Mouse (Mus musculus): ENCODE measurements at regions not wholly inside any gene's neighbourhood (a gene's known extent, or its start where the extent isn't known, plus 50 kb on each side); places are given as distances from the start of the nearest gene placed in this dataset.
A peak's percentile ranks its signal among the peaks of the same experiment; 100 is the strongest.

DNA sequence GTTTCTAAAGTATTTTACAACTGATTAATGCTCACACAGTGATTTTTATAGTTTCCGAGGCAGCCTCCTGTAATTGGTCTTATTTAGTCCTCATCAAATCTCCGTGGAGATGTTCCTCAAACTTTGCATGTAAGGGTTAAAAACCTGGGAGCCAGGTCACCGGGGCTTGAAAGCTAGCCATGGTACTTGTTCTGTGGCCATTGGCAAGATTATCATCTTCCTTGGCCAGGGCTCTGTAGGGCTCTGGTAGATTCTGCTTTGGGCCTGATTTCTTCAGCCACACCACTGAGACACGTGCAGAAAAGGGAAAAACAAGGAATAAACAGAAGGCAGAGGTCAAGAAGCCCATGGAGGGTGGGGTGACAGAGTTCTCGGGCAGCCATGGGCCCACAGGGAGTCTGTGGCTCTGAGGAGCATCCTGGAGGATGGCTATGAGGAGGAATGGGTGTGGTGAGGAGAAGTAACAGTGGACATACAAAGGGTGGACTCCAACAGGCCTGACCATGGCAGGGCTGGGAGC, 50.7 kb upstream of the Eps8l3 start:
- no peak for DNase-seq

GRCm38 (mm10) chr3:107825468-107825867, 51.6 kb upstream of the Eps8l3 start:
- DNase-seq, result no peak

DNA sequence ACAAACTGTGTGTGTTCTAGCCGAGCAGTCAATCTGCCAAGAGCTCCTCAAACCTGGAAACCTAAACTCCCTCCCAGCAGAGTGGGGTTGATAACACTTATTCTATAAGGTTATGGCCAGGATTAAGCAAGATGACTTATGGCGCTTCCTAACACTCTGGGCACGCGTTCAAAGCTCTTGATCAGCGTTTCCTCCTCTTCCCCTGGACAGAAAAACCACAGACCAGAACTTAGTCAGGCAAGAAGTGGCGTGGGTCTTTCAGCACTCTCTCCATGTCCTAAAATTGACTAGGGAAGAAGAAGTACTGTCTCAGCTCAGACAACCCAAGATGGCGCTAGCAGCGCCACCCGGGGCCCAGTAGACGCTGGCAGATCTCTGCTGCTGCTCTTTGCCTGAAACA, 52.7 kb upstream of the Eps8l3 start:
- DNase-seq, result no peak

- no peak for DNase-seq
Measured at GRCm38 (mm10) chr3:107823655-107824266, 53.3 kb upstream of the Eps8l3 start.

- DNase-seq, result no peak
Measured at GRCm38 (mm10) chr3:107823177-107823576, 53.9 kb upstream of the Eps8l3 start.

- no peak for DNase-seq
Measured at GRCm38 (mm10) chr3:107822499-107822898, 54.5 kb upstream of the Eps8l3 start.

- no peak for DNase-seq
Measured at GRCm38 (mm10) chr3:107821952-107822351, 55.1 kb upstream of the Eps8l3 start.

DNA sequence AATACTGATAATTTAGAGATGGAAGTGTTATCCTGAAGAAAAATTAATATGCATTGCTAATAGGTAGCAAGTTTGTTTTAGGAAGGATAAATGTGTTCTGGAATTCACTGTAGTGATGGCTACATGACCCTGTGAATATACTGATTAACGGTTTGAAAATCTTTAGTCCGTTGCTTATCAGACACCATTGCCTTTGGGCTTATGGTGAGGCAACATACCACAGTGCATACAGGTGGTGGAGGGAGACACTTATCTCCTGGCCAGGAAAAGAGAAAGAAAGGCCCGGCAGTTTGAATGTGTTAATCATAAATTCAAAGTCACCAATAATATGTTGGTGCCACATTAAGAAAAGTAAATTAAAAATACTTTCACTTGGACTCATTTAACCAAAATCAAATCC, 57.4 kb upstream of the Eps8l3 start:
- DNase-seq, result no peak

DNA sequence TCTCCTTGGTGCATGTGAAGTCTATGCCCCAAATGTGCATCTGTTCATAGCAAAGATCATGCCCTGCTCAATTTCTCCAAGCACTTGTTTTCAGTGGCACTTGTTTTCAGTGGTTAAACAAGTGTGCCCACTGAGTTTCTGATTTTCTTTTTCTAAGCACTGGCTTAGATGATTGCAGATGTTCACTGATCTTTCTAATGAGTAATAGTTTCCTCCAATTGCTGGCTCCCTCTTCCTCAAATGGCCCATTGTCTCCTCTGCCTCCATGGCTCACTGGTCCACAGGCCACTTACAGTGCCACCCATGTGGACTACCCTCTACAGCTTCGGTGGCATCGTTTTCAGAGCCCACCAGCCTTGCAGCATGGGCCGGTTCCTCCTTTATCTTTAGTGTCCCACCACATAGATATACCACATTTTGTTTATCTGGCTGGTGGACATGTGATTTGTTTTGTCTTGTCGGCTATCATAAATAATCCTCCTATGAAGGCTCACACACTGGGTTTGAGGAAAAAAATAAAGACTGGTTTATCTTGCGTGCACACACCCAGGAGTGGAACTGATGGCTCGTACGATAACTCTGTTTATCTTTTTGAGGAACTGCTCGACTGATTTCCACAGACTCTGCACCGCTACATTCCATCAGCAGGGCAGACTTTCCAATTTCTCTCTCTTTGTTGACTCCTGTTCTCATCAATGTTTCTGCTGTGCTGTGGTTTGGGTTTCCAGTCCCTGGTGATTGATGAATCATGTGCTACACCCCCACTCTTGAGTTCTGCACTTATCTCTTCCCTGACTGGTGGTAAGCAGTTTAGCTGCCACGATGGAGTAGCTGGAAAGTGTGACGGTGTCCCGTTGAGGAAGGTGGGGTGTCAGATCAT, 58.2 kb upstream of the Eps8l3 start:
- DNase-seq, result peak in 1 of 2 experiments; percentile 13

DNA sequence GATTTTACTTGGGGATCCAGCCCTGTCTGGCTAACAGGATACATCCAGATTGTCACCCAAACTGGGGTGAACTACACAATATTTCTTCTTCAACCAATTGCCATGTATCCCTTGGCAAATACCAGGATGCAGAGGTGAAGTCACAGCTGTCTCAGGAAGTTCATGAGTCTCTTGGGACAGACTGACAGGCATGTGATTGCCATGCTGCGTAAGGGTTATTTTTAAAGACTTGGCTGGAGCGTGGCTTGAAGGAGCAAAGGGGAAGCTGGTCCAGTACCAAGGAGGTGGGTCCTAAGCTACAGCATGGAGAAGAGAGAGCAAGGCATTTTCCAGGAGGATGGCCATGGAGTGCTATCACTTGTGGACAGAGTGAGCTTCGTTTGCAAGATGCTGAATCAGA, 55.8 kb upstream of the Csf1 start:
- DNase-seq, result no peak

DNA sequence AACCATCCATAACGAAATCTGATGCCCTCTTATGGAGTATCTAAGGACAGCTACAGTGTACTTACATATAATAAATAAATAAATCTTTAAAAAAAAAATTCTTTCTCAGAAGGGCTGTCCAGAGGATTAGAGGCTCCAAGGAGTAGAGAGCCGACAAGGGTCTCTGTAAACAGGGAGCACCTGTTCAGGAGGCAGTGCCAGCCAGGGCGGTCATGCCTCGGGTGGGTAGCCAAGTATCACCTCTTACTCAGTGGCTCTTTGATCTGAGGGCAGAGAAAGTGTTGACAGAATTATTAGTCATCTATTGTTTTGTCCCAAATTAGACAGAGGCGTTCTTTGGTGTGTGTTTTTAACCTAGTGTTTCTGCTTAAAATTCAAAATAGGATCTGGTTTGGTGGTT, 54.0 kb upstream of the Csf1 start:
- DNase-seq, result no peak

GRCm38 (mm10) chr3:107812885-107813284, 52.6 kb upstream of the Csf1 start:
- DNase-seq, result no peak

DNA sequence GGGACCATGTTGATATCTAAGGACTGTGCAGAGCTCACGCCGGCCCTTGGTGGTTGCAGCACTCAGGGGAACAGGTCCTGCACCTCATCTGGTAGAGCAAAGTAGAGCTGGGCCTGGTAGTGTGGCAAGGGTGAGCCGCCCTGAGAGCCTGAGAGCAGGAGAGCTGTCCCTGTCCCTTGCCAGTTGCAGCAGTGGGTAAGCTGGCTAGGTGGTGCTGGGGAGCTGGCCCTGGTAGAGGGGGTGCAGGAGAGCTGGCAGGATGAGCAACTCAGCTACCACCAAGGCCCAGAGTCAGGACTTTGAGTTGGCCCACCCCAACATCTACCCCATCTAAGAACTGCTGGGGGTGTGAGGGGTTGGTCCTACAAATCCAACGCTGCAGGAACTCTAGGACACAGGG, 52.1 kb upstream of the Csf1 start:
- no peak for DNase-seq

GRCm38 (mm10) chr3:107810452-107811050, 50.3 kb upstream of the Csf1 start:
- no peak for DNase-seq
